Mouse (Mus musculus): ENCODE measurements around the gene Map3k9. TPM values are rescaled to one million over a fixed set of nuclear protein-coding genes. Genes with fewer than 3 reads are reported as not detected.
A peak's percentile ranks its signal among the peaks of the same experiment; 100 is the strongest.

The Map3k9 gene
- polyA plus RNA-seq, 1 experiment from 2014 or later, result 8.7 TPM

DNA sequence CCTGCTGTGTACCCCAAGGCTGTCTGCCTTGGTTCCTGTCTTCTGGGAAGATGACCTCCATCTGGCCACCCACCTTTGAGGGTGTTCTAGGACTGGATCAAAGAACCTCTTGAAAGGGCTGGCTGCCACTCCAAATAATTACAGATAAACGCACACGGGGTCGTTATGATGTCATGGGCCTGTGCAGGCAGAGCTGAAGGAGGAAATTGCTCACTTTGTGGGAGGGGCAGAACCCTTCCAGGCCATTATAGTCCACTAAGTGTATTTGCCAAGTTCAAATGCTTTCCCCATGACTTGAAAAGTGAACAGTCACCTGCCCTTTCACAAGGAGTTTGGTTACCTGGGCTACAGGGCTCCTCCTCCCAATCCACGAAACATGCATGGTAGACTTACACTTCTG lies 83.0 kb downstream of the Map3k9 start:
- Histone ChIP-seq H3K4me3 (replicated peaks; ENCODE audit: low read length) (no peak overlapping the region), H3K9me3 (ENCODE audit: control insufficient read depth, low read length) (no peaks in the 10 kb centered on the region), H3K36me3 (ENCODE audit: control insufficient read depth, insufficient read depth) (no peaks in the 10 kb centered on the region), H3K4me2 (ENCODE audit: low read length) (no peak overlapping the region), H3K9ac (replicated peaks; ENCODE audit: low read depth, low read length) (no peak overlapping the region), H3K4me1 (replicated peaks; ENCODE audit: control insufficient read depth, insufficient read depth, low read length) (no peaks in the 10 kb centered on the region), H3K27me3 (replicated peaks; ENCODE audit: control insufficient read depth, insufficient read depth, low read length) (no peaks in the 10 kb centered on the region), H3K27ac (ENCODE audit: low read length) (no peak overlapping the region)
- 42% methylated on average over 4 of the region's 4 CpGs for WGBS
- no peak for ATAC-seq

DNA sequence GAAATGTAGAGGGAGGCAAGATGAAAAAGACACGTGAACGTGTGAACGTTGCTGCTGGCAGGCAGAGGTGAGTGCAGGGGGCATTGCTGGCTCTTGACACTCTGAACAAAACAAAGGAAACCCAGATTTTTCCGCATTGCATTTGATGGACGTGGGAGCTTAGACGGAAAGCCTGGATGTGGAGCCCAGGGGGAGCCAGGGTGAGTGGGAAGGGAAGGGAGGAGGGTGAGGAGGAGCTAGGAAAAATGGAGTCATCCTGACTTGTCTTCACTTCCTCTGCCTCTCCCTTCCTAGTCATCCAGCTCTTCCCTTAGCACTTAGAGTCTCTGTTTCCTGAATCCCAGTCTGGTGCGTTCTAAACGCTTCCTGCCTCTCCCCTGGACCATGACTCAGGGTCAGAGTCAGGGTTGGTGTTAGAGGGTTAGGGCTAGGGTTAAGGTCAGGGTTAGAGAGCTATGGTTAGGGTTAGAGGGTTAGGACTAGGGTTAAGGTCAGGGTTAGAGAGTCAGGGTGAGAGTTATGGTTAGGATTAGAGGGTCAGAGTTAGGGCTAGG lies 89.7 kb downstream of the Map3k9 start:
- Histone ChIP-seq H3K9ac (replicated peaks; ENCODE audit: low read depth, low read length) (no peak overlapping the region), H3K4me3 (replicated peaks; ENCODE audit: low read length) (no peak overlapping the region), H3K27ac (ENCODE audit: low read length) (no peak overlapping the region), H3K9me3 (ENCODE audit: control insufficient read depth, low read length) (no peaks in the 10 kb centered on the region), H3K4me2 (ENCODE audit: low read length) (no peak overlapping the region), H3K27me3 (replicated peaks; ENCODE audit: control insufficient read depth, insufficient read depth, low read length) (no peaks in the 10 kb centered on the region), H3K36me3 (ENCODE audit: control insufficient read depth, insufficient read depth) (no peaks in the 10 kb centered on the region), H3K4me1 (replicated peaks; ENCODE audit: control insufficient read depth, insufficient read depth, low read length) (peaks cover 6% of the 10 kb centered on the region)
- no peak for ATAC-seq
- WGBS, result 46% methylated on average over 8 of the region's 8 CpGs

GRCm38 (mm10) chr12:81690751-81691150 lies 90.2 kb downstream of the Map3k9 start:
- Histone ChIP-seq H3K36me3 (ENCODE audit: control insufficient read depth, insufficient read depth) (no peaks in the 10 kb centered on the region), H3K9me3 (ENCODE audit: control insufficient read depth, low read length) (no peaks in the 10 kb centered on the region), H3K4me1 (replicated peaks; ENCODE audit: control insufficient read depth, insufficient read depth, low read length) (peaks cover 9% of the 10 kb centered on the region), H3K4me3 (replicated peaks; ENCODE audit: low read length) (no peak overlapping the region), H3K9ac (replicated peaks; ENCODE audit: low read depth, low read length) (no peak overlapping the region), H3K4me2 (ENCODE audit: low read length) (no peak overlapping the region), H3K27ac (ENCODE audit: low read length) (no peak overlapping the region), H3K27me3 (replicated peaks; ENCODE audit: control insufficient read depth, insufficient read depth, low read length) (no peaks in the 10 kb centered on the region)
- 85% methylated on average over 7 of the region's 7 CpGs for WGBS
- ATAC-seq, result no peak

DNA sequence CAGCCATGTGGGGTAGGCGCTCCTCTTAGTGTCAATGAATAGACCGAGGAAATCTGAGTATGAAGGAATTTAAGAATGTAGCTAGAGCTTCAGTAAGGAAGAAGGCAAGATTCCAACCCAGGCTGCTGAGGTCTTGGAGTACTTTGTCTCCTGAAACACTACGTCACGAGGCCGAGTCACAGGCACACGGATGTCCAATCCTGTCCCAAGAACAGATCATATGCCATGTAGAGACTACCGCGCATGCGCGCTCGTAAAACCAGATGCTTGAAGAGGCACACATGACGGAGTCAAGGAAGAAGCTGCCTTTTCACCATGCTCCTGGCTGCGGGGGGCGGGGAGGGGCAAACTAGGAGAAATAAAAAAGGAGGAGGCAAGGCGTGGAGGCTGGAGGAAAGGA lies 90.9 kb downstream of the Map3k9 start:
- WGBS, result 91% methylated on average over 15 of the region's 15 CpGs
- no peaks in the 10 kb centered on the region for H3K36me3 ChIP-seq (ENCODE audit: control insufficient read depth, insufficient read depth)
- no peaks in the 10 kb centered on the region for H3K9me3 ChIP-seq (ENCODE audit: control insufficient read depth, low read length)
- peaks cover 9% of the 10 kb centered on the region for H3K4me1 ChIP-seq (replicated peaks; ENCODE audit: control insufficient read depth, insufficient read depth, low read length)
- H3K9ac ChIP-seq (replicated peaks; ENCODE audit: low read depth, low read length), result no peak overlapping the region
- no peak overlapping the region for H3K4me3 ChIP-seq (replicated peaks; ENCODE audit: low read length)
- H3K27ac ChIP-seq (ENCODE audit: low read length), result no peak overlapping the region
- H3K27me3 ChIP-seq (replicated peaks; ENCODE audit: control insufficient read depth, insufficient read depth, low read length), result no peaks in the 10 kb centered on the region
- H3K4me2 ChIP-seq (ENCODE audit: low read length), result no peak overlapping the region
- ATAC-seq, result no peak

- Histone ChIP-seq H3K4me1 (replicated peaks; ENCODE audit: control insufficient read depth, insufficient read depth, low read length) (peaks cover 9% of the 10 kb centered on the region), H3K4me2 (ENCODE audit: low read length) (no peak overlapping the region), H3K27ac (ENCODE audit: low read length) (no peak overlapping the region), H3K36me3 (ENCODE audit: control insufficient read depth, insufficient read depth) (no peaks in the 10 kb centered on the region), H3K27me3 (replicated peaks; ENCODE audit: control insufficient read depth, insufficient read depth, low read length) (no peaks in the 10 kb centered on the region), H3K9me3 (ENCODE audit: control insufficient read depth, low read length) (no peaks in the 10 kb centered on the region), H3K9ac (replicated peaks; ENCODE audit: low read depth, low read length) (no peak overlapping the region), H3K4me3 (replicated peaks; ENCODE audit: low read length) (no peak overlapping the region)
- WGBS, result 9% methylated on average over 4 of the region's 4 CpGs
- no peak for ATAC-seq
Measured at GRCm38 (mm10) chr12:81689505-81690056, 91.4 kb downstream of the Map3k9 start.

DNA sequence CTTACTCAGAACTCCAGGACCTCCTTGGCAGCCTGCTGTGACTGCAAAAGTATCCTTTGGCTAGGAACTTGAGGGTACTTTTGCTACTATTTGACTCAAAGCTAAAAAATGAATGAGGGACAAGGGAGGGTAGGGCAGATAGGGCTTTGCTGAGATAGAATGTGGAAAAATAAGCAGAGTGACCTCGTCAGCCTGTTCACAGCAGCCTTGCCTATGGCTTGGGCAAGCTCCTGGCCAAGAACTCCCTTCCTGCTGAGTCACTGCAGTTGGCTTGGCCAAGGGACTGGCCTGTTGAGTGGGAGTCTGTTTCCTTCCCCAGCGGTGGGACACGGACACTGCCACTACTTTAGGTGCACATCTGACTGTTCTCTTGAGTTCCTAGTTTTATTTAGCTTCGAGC lies 92.4 kb downstream of the Map3k9 start:
- peaks cover 9% of the 10 kb centered on the region for H3K4me1 ChIP-seq (replicated peaks; ENCODE audit: control insufficient read depth, insufficient read depth, low read length)
- no peak overlapping the region for H3K4me3 ChIP-seq (replicated peaks; ENCODE audit: low read length)
- no peak overlapping the region for H3K9ac ChIP-seq (replicated peaks; ENCODE audit: low read depth, low read length)
- no peaks in the 10 kb centered on the region for H3K36me3 ChIP-seq (ENCODE audit: control insufficient read depth, insufficient read depth)
- H3K9me3 ChIP-seq (ENCODE audit: control insufficient read depth, low read length), result no peaks in the 10 kb centered on the region
- no peak overlapping the region for H3K4me2 ChIP-seq (ENCODE audit: low read length)
- H3K27me3 ChIP-seq (replicated peaks; ENCODE audit: control insufficient read depth, insufficient read depth, low read length), result no peaks in the 10 kb centered on the region
- no peak for ATAC-seq
- WGBS, result 83% methylated on average over 4 of the region's 4 CpGs
- no peak overlapping the region for H3K27ac ChIP-seq (ENCODE audit: low read length)

DNA sequence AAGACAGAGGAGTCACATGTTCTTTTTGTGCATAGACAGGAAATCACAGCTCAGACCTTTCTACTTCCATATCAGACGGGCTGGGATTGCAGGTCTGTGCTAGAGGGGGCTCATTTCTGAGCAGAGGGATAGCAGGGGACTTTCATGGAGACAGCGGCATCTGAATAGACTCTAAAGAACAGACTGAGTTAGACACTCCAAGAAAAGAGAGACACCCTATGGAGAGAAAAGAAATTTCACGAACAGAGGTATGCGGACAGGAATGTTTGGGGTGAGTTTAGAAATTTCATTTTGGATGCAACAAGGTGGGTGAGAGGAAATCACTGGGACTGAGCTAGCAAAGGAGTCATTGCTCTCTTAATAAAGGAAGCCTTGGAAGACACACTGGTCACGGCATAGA lies 93.1 kb downstream of the Map3k9 start:
- Histone ChIP-seq H3K27me3 (replicated peaks; ENCODE audit: control insufficient read depth, insufficient read depth, low read length) (no peaks in the 10 kb centered on the region), H3K4me2 (ENCODE audit: low read length) (no peak overlapping the region), H3K27ac (ENCODE audit: low read length) (no peak overlapping the region), H3K36me3 (ENCODE audit: control insufficient read depth, insufficient read depth) (no peaks in the 10 kb centered on the region), H3K4me1 (replicated peaks; ENCODE audit: control insufficient read depth, insufficient read depth, low read length) (peaks cover 9% of the 10 kb centered on the region), H3K9ac (replicated peaks; ENCODE audit: low read depth, low read length) (no peak overlapping the region), H3K4me3 (replicated peaks; ENCODE audit: low read length) (no peak overlapping the region), H3K9me3 (ENCODE audit: control insufficient read depth, low read length) (no peaks in the 10 kb centered on the region)
- no peak for ATAC-seq
- WGBS, result 80% methylated on average over 5 of the region's 5 CpGs

- ATAC-seq, result peak; percentile 49
- Histone ChIP-seq H3K27ac (ENCODE audit: low read length) (no peak overlapping the region), H3K9ac (replicated peaks; ENCODE audit: low read depth, low read length) (no peak overlapping the region), H3K4me2 (ENCODE audit: low read length) (no peak overlapping the region), H3K36me3 (ENCODE audit: control insufficient read depth, insufficient read depth) (no peaks in the 10 kb centered on the region), H3K27me3 (replicated peaks; ENCODE audit: control insufficient read depth, insufficient read depth, low read length) (no peaks in the 10 kb centered on the region), H3K4me1 (replicated peaks; ENCODE audit: control insufficient read depth, insufficient read depth, low read length) (peaks cover 9% of the 10 kb centered on the region), H3K4me3 (replicated peaks; ENCODE audit: low read length) (no peak overlapping the region), H3K9me3 (ENCODE audit: control insufficient read depth, low read length) (no peaks in the 10 kb centered on the region)
- 3% methylated on average over 12 of the region's 12 CpGs for WGBS
Measured at GRCm38 (mm10) chr12:81686406-81687117, 94.4 kb downstream of the Map3k9 start.

DNA sequence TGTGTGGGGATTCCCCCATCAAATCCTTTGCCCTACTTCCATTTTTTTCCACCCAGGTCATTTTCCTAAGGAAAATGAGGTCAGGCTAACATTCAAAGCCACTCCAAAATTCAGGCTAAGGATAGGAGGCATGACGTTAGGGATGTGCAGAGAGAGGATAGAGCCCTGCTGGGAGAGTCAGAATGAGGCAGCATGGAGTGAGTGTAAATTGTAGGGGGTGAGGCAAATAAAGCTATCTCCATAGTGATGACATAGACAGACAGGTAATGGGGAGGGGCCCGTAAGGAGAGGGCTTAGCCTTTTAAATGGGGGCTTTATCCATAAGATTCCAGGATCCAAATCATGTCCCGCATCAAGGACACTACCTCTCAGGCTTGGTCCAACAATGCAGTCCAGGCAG lies 95.0 kb downstream of the Map3k9 start:
- 16% methylated on average over 3 of the region's 3 CpGs for WGBS
- no peaks in the 10 kb centered on the region for H3K9me3 ChIP-seq (ENCODE audit: control insufficient read depth, low read length)
- no peak for ATAC-seq
- H3K4me2 ChIP-seq (ENCODE audit: low read length), result no peak overlapping the region
- no peak overlapping the region for H3K4me3 ChIP-seq (replicated peaks; ENCODE audit: low read length)
- H3K4me1 ChIP-seq (replicated peaks; ENCODE audit: control insufficient read depth, insufficient read depth, low read length), result peaks cover 9% of the 10 kb centered on the region
- no peak overlapping the region for H3K27ac ChIP-seq (ENCODE audit: low read length)
- H3K27me3 ChIP-seq (replicated peaks; ENCODE audit: control insufficient read depth, insufficient read depth, low read length), result no peaks in the 10 kb centered on the region
- no peak overlapping the region for H3K9ac ChIP-seq (replicated peaks; ENCODE audit: low read depth, low read length)
- H3K36me3 ChIP-seq (ENCODE audit: control insufficient read depth, insufficient read depth), result no peaks in the 10 kb centered on the region

Measured in forebrain, embryonic 16.5 days (tissue).